Mouse (Mus musculus) embryonic facial prominence, embryonic 12.5 days (tissue): ENCODE data around the gene Pbrm1. TPM values are rescaled to one million over a fixed set of nuclear protein-coding genes. Genes with fewer than 3 reads are reported as not detected.
A peak's percentile ranks its signal among the peaks of the same experiment; 100 is the strongest.

ENCODE experiments used
- ATAC-seq: fragments of 200-750 bp; cut with Nextera tagmentation; 2 replicates; pipeline ENCODE4 v1.8.0; 2017; ENCODE audit not compliant: insufficient number of reproducible peaks, insufficient read depth, low FRiP score, low TSS enrichment
- H3K27ac ChIP-seq: fragments of 300-500 bp; sonication (generic); 2 replicates; pipeline ENCODE4 v1.5.1; 2016; ENCODE audit warnings: mild to moderate bottlenecking
- H3K27me3 ChIP-seq: fragments of 300-500 bp; sonication (generic); 2 replicates; pipeline ENCODE4 v1.6.1; 2016; ENCODE audit warnings: mild to moderate bottlenecking, moderate library complexity
- H3K36me3 ChIP-seq: fragments of 300-500 bp; sonication (generic); 2 replicates; pipeline ENCODE4 v1.6.1; 2016; ENCODE audit warnings: mild to moderate bottlenecking
- H3K4me1 ChIP-seq: fragments of 300-500 bp; sonication (generic); 2 replicates; pipeline ENCODE4 v1.6.1; 2016
- H3K4me2 ChIP-seq: fragments of 300-500 bp; sonication (generic); replicated peaks from 2 replicates; pipeline ENCODE4 v1.6.1; 2016; ENCODE audit warnings: mild to moderate bottlenecking, moderate library complexity
- H3K4me3 ChIP-seq: fragments of 300-500 bp; sonication (generic); 2 replicates; pipeline ENCODE4 v1.5.1; 2016; ENCODE audit warnings: mild to moderate bottlenecking
- H3K9ac ChIP-seq: fragments of 300-500 bp; sonication (generic); 2 replicates; pipeline ENCODE4 v1.6.1; 2016; ENCODE audit warnings: mild to moderate bottlenecking, moderate library complexity
- H3K9me3 ChIP-seq: fragments of 300-500 bp; sonication (generic); 2 replicates; pipeline ENCODE4 v1.6.1; 2016; ENCODE audit warnings: mild to moderate bottlenecking, moderate library complexity
- WGBS: fragments of 180-500 bp; shearing (Covaris S2); methylation state at CpG from one replicate; pipeline ENCODE4 v1.1.7; 2016; 5-methylcytosine and 5-hydroxymethylcytosine counted together
- polyA plus RNA-seq: library from polyadenylated mRNA; unstranded; fragments of >200 nt; fragmentation: Nextera tagmentation; extraction: Ambion mirVana; gene quantifications from 2 replicates; pipeline ENCODE4 v1.2.1, GENCODE M21; 2016

Gene Pbrm1
- polyA plus RNA-seq, 1 experiment from 2014 or later: 176 TPM

- Histone ChIP-seq H3K36me3 (peaks cover 6% of the 10 kb centered on the region; the same call in 1 of the 2 replicates), H3K9me3 (no peaks in the 10 kb centered on the region), H3K9ac (peak overlapping the region; percentile 68), H3K27me3 (no peaks in the 10 kb centered on the region), H3K27ac (peak overlapping the region; percentile 73), H3K4me3 (peak overlapping the region; percentile 70), H3K4me1 (peaks cover 52% of the 10 kb centered on the region), H3K4me2 (peak overlapping the region; percentile 91)
- no peak for ATAC-seq
- 2% methylated on average over 23 of the region's 23 CpGs for WGBS
Measured at GRCm38 (mm10) chr14:31128101-31128825, 109.3 kb downstream of the Pbrm1 start.

- Histone ChIP-seq H3K4me3 (peak within 1 kb of the TSS; percentile 70), H3K27me3 (no peaks in the 10 kb centered on the region), H3K4me1 (peaks cover 57% of the 10 kb centered on the region), H3K27ac (peak within 1 kb of the TSS; percentile 84), H3K4me2 (peak within 1 kb of the TSS; percentile 91), H3K9me3 (no peaks in the 10 kb centered on the region), H3K36me3 (peaks cover 5% of the 10 kb centered on the region; the same call in 1 of the 2 replicates), H3K9ac (peak within 1 kb of the TSS; percentile 68)
- under 1% methylated on average over 33 of the region's 33 CpGs for WGBS
- peak; percentile 93 for ATAC-seq
Measured at GRCm38 (mm10) chr14:31128826-31129219, 109.9 kb downstream of the Pbrm1 start, which contains the start of gene Smim4. TSS of gene Smim4 (minus strand) at chr14:31128956.

- ATAC-seq: no peak
- Histone ChIP-seq H3K27ac (peak overlapping the region; percentile 84), H3K9ac (no peak overlapping the region), H3K27me3 (no peaks in the 10 kb centered on the region), H3K4me1 (peaks cover 62% of the 10 kb centered on the region), H3K36me3 (peaks cover 8% of the 10 kb centered on the region; the same call in 1 of the 2 replicates), H3K4me3 (peak overlapping the region; percentile 70), H3K9me3 (no peaks in the 10 kb centered on the region), H3K4me2 (peak overlapping the region; percentile 91)
- WGBS: 66% methylated on average over 15 of the region's 15 CpGs
Measured at GRCm38 (mm10) chr14:31129326-31130235, 110.6 kb downstream of the Pbrm1 start.

GRCm38 (mm10) chr14:31130236-31131220 lies 111.6 kb downstream of the Pbrm1 start, which contains the start of gene Nt5dc2:
TSS of gene Nt5dc2 (plus strand) at chr14:31131053.
- ATAC-seq: peak; percentile 80
- H3K4me2 ChIP-seq: peak within 1 kb of the TSS; percentile 84
- WGBS: 8% methylated on average over 35 of the region's 63 CpGs
- peaks cover 18% of the 10 kb centered on the region for H3K36me3 ChIP-seq
- H3K27me3 ChIP-seq: no peaks in the 10 kb centered on the region
- H3K4me3 ChIP-seq: peak within 1 kb of the TSS; percentile 99
- no peaks in the 10 kb centered on the region for H3K9me3 ChIP-seq
- peak within 1 kb of the TSS; percentile 94 for H3K9ac ChIP-seq
- peaks cover 52% of the 10 kb centered on the region for H3K4me1 ChIP-seq
- H3K27ac ChIP-seq: peak within 1 kb of the TSS; percentile 84

GRCm38 (mm10) chr14:31131272-31131821 lies 112.4 kb downstream of the Pbrm1 start:
- H3K9ac ChIP-seq: peak overlapping the region; percentile 94
- peak overlapping the region; percentile 84 for H3K4me2 ChIP-seq
- H3K4me1 ChIP-seq: peaks cover 47% of the 10 kb centered on the region
- ATAC-seq: peak; percentile 11
- no peaks in the 10 kb centered on the region for H3K27me3 ChIP-seq
- H3K36me3 ChIP-seq: peaks cover 26% of the 10 kb centered on the region
- peak overlapping the region; percentile 99 for H3K4me3 ChIP-seq
- H3K27ac ChIP-seq: peak overlapping the region; percentile 84
- WGBS: under 1% methylated on average over 36 of the region's 43 CpGs
- H3K9me3 ChIP-seq: no peaks in the 10 kb centered on the region

- Histone ChIP-seq H3K27me3 (no peaks in the 10 kb centered on the region), H3K4me1 (peaks cover 44% of the 10 kb centered on the region), H3K9ac (peak overlapping the region; percentile 94), H3K4me3 (peak overlapping the region; percentile 99), H3K9me3 (no peaks in the 10 kb centered on the region), H3K27ac (0 out of 2 replicates have a peak overlapping the region, but pooled peaks have one; percentile 84), H3K4me2 (peak overlapping the region; percentile 84), H3K36me3 (peaks cover 33% of the 10 kb centered on the region)
- no peak for ATAC-seq
- 8% methylated on average over 6 of the region's 6 CpGs for WGBS
Measured at GRCm38 (mm10) chr14:31132031-31132430, 113.1 kb downstream of the Pbrm1 start.

- peak overlapping the region; percentile 94 for H3K9ac ChIP-seq
- ATAC-seq: no peak
- WGBS: 84% methylated on average over 7 of the region's 7 CpGs
- peak overlapping the region; percentile 84 for H3K4me2 ChIP-seq
- H3K36me3 ChIP-seq: peaks cover 37% of the 10 kb centered on the region
- peak overlapping the region; percentile 99 for H3K4me3 ChIP-seq
- no peaks in the 10 kb centered on the region for H3K9me3 ChIP-seq
- H3K27ac ChIP-seq: no peak overlapping the region
- H3K27me3 ChIP-seq: no peaks in the 10 kb centered on the region
- peaks cover 39% of the 10 kb centered on the region for H3K4me1 ChIP-seq
Measured at GRCm38 (mm10) chr14:31132491-31132975, 113.6 kb downstream of the Pbrm1 start.

GRCm38 (mm10) chr14:31133023-31133665 lies 114.2 kb downstream of the Pbrm1 start:
- peaks cover 36% of the 10 kb centered on the region for H3K4me1 ChIP-seq
- peak overlapping the region; percentile 60; the same call in 1 of the 2 replicates for H3K27ac ChIP-seq
- ATAC-seq: no peak
- H3K4me2 ChIP-seq: peak overlapping the region; percentile 84
- no peaks in the 10 kb centered on the region for H3K9me3 ChIP-seq
- 0 out of 2 replicates have a peak overlapping the region, but pooled peaks have one; percentile 8 for H3K9ac ChIP-seq
- H3K27me3 ChIP-seq: no peaks in the 10 kb centered on the region
- no peak overlapping the region for H3K4me3 ChIP-seq
- H3K36me3 ChIP-seq: peaks cover 43% of the 10 kb centered on the region
- 76% methylated on average over 11 of the region's 11 CpGs for WGBS

GRCm38 (mm10) chr14:31134015-31135000 lies 115.4 kb downstream of the Pbrm1 start:
- WGBS: 89% methylated on average over 25 of the region's 25 CpGs

More at GRCm38 (mm10) chr14:31134015-31135000, 115.4 kb downstream of the Pbrm1 start:
- Histone ChIP-seq H3K9ac (no peak overlapping the region), H3K36me3 (peaks cover 55% of the 10 kb centered on the region), H3K4me3 (no peak overlapping the region), H3K9me3 (no peaks in the 10 kb centered on the region), H3K4me2 (no peak overlapping the region), H3K27ac (no peak overlapping the region), H3K4me1 (peaks cover 34% of the 10 kb centered on the region), H3K27me3 (no peaks in the 10 kb centered on the region)
- ATAC-seq: no peak
